Mouse (Mus musculus): ENCODE measurements at regions not wholly inside any gene's neighbourhood (a gene's known extent, or its start where the extent isn't known, plus 50 kb on each side); places are given as distances from the start of the nearest gene placed in this dataset.

GRCm38 (mm10) chr1:49082555-49082954 is 1817.9 kb upstream of the Tmeff2 start:
- 80% methylated on average over 2 of the region's 2 CpGs for WGBS
- Histone ChIP-seq H3K9me3 (no peaks in the 10 kb centered on the region), H3K4me2 (no peak overlapping the region), H3K27ac (no peak overlapping the region), H3K36me3 (no peaks in the 10 kb centered on the region), H3K9ac (no peak overlapping the region), H3K4me1 (replicated peaks) (no peaks in the 10 kb centered on the region), H3K27me3 (no peaks in the 10 kb centered on the region), H3K4me3 (no peak overlapping the region)
- peak; percentile 74; the same call in 1 of the 2 replicates for ATAC-seq (ENCODE audit: low FRiP score)

- Histone ChIP-seq H3K36me3 (no peaks in the 10 kb centered on the region), H3K4me1 (replicated peaks) (no peaks in the 10 kb centered on the region), H3K27me3 (no peaks in the 10 kb centered on the region), H3K9me3 (no peaks in the 10 kb centered on the region), H3K4me2 (no peak overlapping the region), H3K4me3 (no peak overlapping the region), H3K27ac (no peak overlapping the region), H3K9ac (no peak overlapping the region)
- no peak for ATAC-seq (ENCODE audit: low FRiP score)
- 55% methylated on average over 2 of the region's 2 CpGs for WGBS
These were observed 1800.9 kb upstream of the Tmeff2 start for GRCm38 (mm10) chr1:49099573-49099972.

GRCm38 (mm10) chr1:49109090-49109489 is 1791.4 kb upstream of the Tmeff2 start:
- no peak overlapping the region for H3K4me3 ChIP-seq
- no peaks in the 10 kb centered on the region for H3K36me3 ChIP-seq
- 46% methylated on average over 2 of the region's 2 CpGs for WGBS
- H3K9me3 ChIP-seq, result no peaks in the 10 kb centered on the region
- H3K9ac ChIP-seq, result no peak overlapping the region
- H3K27ac ChIP-seq, result no peak overlapping the region
- no peak for ATAC-seq (ENCODE audit: low FRiP score)
- H3K4me1 ChIP-seq (replicated peaks), result no peaks in the 10 kb centered on the region
- H3K4me2 ChIP-seq, result no peak overlapping the region
- H3K27me3 ChIP-seq, result no peaks in the 10 kb centered on the region

- Histone ChIP-seq H3K36me3 (no peaks in the 10 kb centered on the region), H3K27me3 (no peaks in the 10 kb centered on the region), H3K4me2 (no peak overlapping the region), H3K4me1 (replicated peaks) (no peaks in the 10 kb centered on the region), H3K4me3 (no peak overlapping the region), H3K27ac (no peak overlapping the region), H3K9ac (no peak overlapping the region), H3K9me3 (no peaks in the 10 kb centered on the region)
- WGBS, result 79% methylated on average over 1 of the region's 1 CpGs
- no peak for ATAC-seq (ENCODE audit: low FRiP score)
These were observed 1790.9 kb upstream of the Tmeff2 start for GRCm38 (mm10) chr1:49109511-49109910.
